Mouse (Mus musculus): Measurements from ENCODE around the gene Gm26741. TPM values are rescaled to one million over a fixed set of nuclear protein-coding genes. Genes with fewer than 3 reads are reported as not detected.

The Gm26741 gene
- polyA plus RNA-seq, 1 experiment from 2014 or later: not detected

- H3K36me3 ChIP-seq (ENCODE audit: insufficient read depth, low read length): no peaks in the 10 kb centered on the region
- no peak overlapping the region for H3K4me2 ChIP-seq (replicated peaks; ENCODE audit: low read depth, low read length)
- ATAC-seq (ENCODE audit: low FRiP score, low TSS enrichment): no peak
- no peak overlapping the region for H3K9ac ChIP-seq (replicated peaks; ENCODE audit: low read length)
- H3K27me3 ChIP-seq (ENCODE audit: insufficient read depth, low read length): no peaks in the 10 kb centered on the region
- H3K9me3 ChIP-seq (ENCODE audit: low read length): no peaks in the 10 kb centered on the region
- peaks cover 9% of the 10 kb centered on the region for H3K4me1 ChIP-seq (ENCODE audit: insufficient read depth, low read length)
- WGBS: 78% methylated on average over 4 of the region's 4 CpGs
- no peak overlapping the region for H3K27ac ChIP-seq (ENCODE audit: low read length)
- no peak overlapping the region for H3K4me3 ChIP-seq (ENCODE audit: low read length)
Observed at GRCm38 (mm10) chr10:52387192-52387591, 28.6 kb downstream of the Gm26741 start.

- Histone ChIP-seq H3K4me3 (ENCODE audit: low read length) (no peak within 1 kb of the TSS), H3K36me3 (ENCODE audit: insufficient read depth, low read length) (no peaks in the 10 kb centered on the region), H3K9me3 (ENCODE audit: low read length) (no peaks in the 10 kb centered on the region), H3K27ac (ENCODE audit: low read length) (no peak within 1 kb of the TSS), H3K4me1 (ENCODE audit: insufficient read depth, low read length) (no peaks in the 10 kb centered on the region), H3K9ac (replicated peaks; ENCODE audit: low read length) (no peak within 1 kb of the TSS), H3K27me3 (ENCODE audit: insufficient read depth, low read length) (no peaks in the 10 kb centered on the region), H3K4me2 (replicated peaks; ENCODE audit: low read depth, low read length) (no peak within 1 kb of the TSS)
- WGBS: 78% methylated on average over 5 of the region's 5 CpGs
- no peak for ATAC-seq (ENCODE audit: low FRiP score, low TSS enrichment)
Observed at GRCm38 (mm10) chr10:52388922-52389430, 30.4 kb downstream of the Gm26741 start, which contains the start of gene Nepn. Gene Nepn, plus strand, starts transcription at chr10:52388972.

GRCm38 (mm10) chr10:52389438-52389837 is 30.9 kb downstream of the Gm26741 start:
- Histone ChIP-seq H3K9ac (replicated peaks; ENCODE audit: low read length) (no peak overlapping the region), H3K4me3 (ENCODE audit: low read length) (no peak overlapping the region), H3K9me3 (ENCODE audit: low read length) (no peaks in the 10 kb centered on the region), H3K4me1 (ENCODE audit: insufficient read depth, low read length) (no peaks in the 10 kb centered on the region), H3K27me3 (ENCODE audit: insufficient read depth, low read length) (no peaks in the 10 kb centered on the region), H3K27ac (ENCODE audit: low read length) (no peak overlapping the region), H3K4me2 (replicated peaks; ENCODE audit: low read depth, low read length) (no peak overlapping the region), H3K36me3 (ENCODE audit: insufficient read depth, low read length) (no peaks in the 10 kb centered on the region)
- no peak for ATAC-seq (ENCODE audit: low FRiP score, low TSS enrichment)
- 65% methylated on average over 3 of the region's 3 CpGs for WGBS

- no peak overlapping the region for H3K4me2 ChIP-seq (replicated peaks; ENCODE audit: low read depth, low read length)
- no peak overlapping the region for H3K4me3 ChIP-seq (ENCODE audit: low read length)
- no peaks in the 10 kb centered on the region for H3K27me3 ChIP-seq (ENCODE audit: insufficient read depth, low read length)
- no peak overlapping the region for H3K9ac ChIP-seq (replicated peaks; ENCODE audit: low read length)
- 79% methylated on average over 2 of the region's 2 CpGs for WGBS
- no peaks in the 10 kb centered on the region for H3K36me3 ChIP-seq (ENCODE audit: insufficient read depth, low read length)
- ATAC-seq (ENCODE audit: low FRiP score, low TSS enrichment): no peak
- no peaks in the 10 kb centered on the region for H3K9me3 ChIP-seq (ENCODE audit: low read length)
- no peaks in the 10 kb centered on the region for H3K4me1 ChIP-seq (ENCODE audit: insufficient read depth, low read length)
- H3K27ac ChIP-seq (ENCODE audit: low read length): no peak overlapping the region
Observed at GRCm38 (mm10) chr10:52391208-52391607, 32.6 kb downstream of the Gm26741 start.

- no peaks in the 10 kb centered on the region for H3K9me3 ChIP-seq (ENCODE audit: low read length)
- no peak overlapping the region for H3K4me2 ChIP-seq (replicated peaks; ENCODE audit: low read depth, low read length)
- H3K9ac ChIP-seq (replicated peaks; ENCODE audit: low read length): no peak overlapping the region
- ATAC-seq (ENCODE audit: low FRiP score, low TSS enrichment): no peak
- H3K27me3 ChIP-seq (ENCODE audit: insufficient read depth, low read length): no peaks in the 10 kb centered on the region
- no peaks in the 10 kb centered on the region for H3K4me1 ChIP-seq (ENCODE audit: insufficient read depth, low read length)
- 90% methylated on average over 3 of the region's 3 CpGs for WGBS
- H3K4me3 ChIP-seq (ENCODE audit: low read length): no peak overlapping the region
- no peaks in the 10 kb centered on the region for H3K36me3 ChIP-seq (ENCODE audit: insufficient read depth, low read length)
- H3K27ac ChIP-seq (ENCODE audit: low read length): no peak overlapping the region
Observed at GRCm38 (mm10) chr10:52396647-52397046, 38.1 kb downstream of the Gm26741 start.

- Histone ChIP-seq H3K9me3 (ENCODE audit: low read length) (no peaks in the 10 kb centered on the region), H3K4me3 (ENCODE audit: low read length) (no peak overlapping the region), H3K27me3 (ENCODE audit: insufficient read depth, low read length) (no peaks in the 10 kb centered on the region), H3K4me1 (ENCODE audit: insufficient read depth, low read length) (no peaks in the 10 kb centered on the region), H3K9ac (replicated peaks; ENCODE audit: low read length) (no peak overlapping the region), H3K36me3 (ENCODE audit: insufficient read depth, low read length) (no peaks in the 10 kb centered on the region), H3K4me2 (replicated peaks; ENCODE audit: low read depth, low read length) (no peak overlapping the region), H3K27ac (ENCODE audit: low read length) (no peak overlapping the region)
- 82% methylated on average over 2 of the region's 2 CpGs for WGBS
- no peak for ATAC-seq (ENCODE audit: low FRiP score, low TSS enrichment)
Observed at GRCm38 (mm10) chr10:52398715-52399114, 40.1 kb downstream of the Gm26741 start.

GRCm38 (mm10) chr10:52399722-52400121 is 41.2 kb downstream of the Gm26741 start:
- H3K9me3 ChIP-seq (ENCODE audit: low read length): no peaks in the 10 kb centered on the region
- no peak for ATAC-seq (ENCODE audit: low FRiP score, low TSS enrichment)
- no peaks in the 10 kb centered on the region for H3K36me3 ChIP-seq (ENCODE audit: insufficient read depth, low read length)
- H3K9ac ChIP-seq (replicated peaks; ENCODE audit: low read length): no peak overlapping the region
- no peak overlapping the region for H3K4me3 ChIP-seq (ENCODE audit: low read length)
- WGBS: 59% methylated on average over 3 of the region's 3 CpGs
- H3K27me3 ChIP-seq (ENCODE audit: insufficient read depth, low read length): no peaks in the 10 kb centered on the region
- H3K4me2 ChIP-seq (replicated peaks; ENCODE audit: low read depth, low read length): no peak overlapping the region
- H3K27ac ChIP-seq (ENCODE audit: low read length): no peak overlapping the region
- H3K4me1 ChIP-seq (ENCODE audit: insufficient read depth, low read length): no peaks in the 10 kb centered on the region

- 91% methylated on average over 13 of the region's 13 CpGs for WGBS
Observed at GRCm38 (mm10) chr10:52405160-52405559, 46.6 kb downstream of the Gm26741 start.

GRCm38 (mm10) chr10:52407526-52407925 is 49.0 kb downstream of the Gm26741 start:
- Histone ChIP-seq H3K27me3 (ENCODE audit: insufficient read depth, low read length) (no peaks in the 10 kb centered on the region), H3K4me2 (replicated peaks; ENCODE audit: low read depth, low read length) (no peak overlapping the region), H3K9me3 (ENCODE audit: low read length) (no peaks in the 10 kb centered on the region), H3K27ac (ENCODE audit: low read length) (peak overlapping the region; percentile 62; the same call in 1 of the 2 replicates), H3K9ac (replicated peaks; ENCODE audit: low read length) (no peak overlapping the region), H3K4me1 (ENCODE audit: insufficient read depth, low read length) (no peaks in the 10 kb centered on the region), H3K36me3 (ENCODE audit: insufficient read depth, low read length) (no peaks in the 10 kb centered on the region), H3K4me3 (ENCODE audit: low read length) (no peak overlapping the region)
- WGBS: 77% methylated on average over 2 of the region's 2 CpGs
- ATAC-seq (ENCODE audit: low FRiP score, low TSS enrichment): no peak

More at GRCm38 (mm10) chr10:52405160-52405559, 46.6 kb downstream of the Gm26741 start:
- no peak overlapping the region for H3K4me2 ChIP-seq (replicated peaks; ENCODE audit: low read depth, low read length)
- H3K27me3 ChIP-seq (ENCODE audit: insufficient read depth, low read length): no peaks in the 10 kb centered on the region
- no peak overlapping the region for H3K4me3 ChIP-seq (ENCODE audit: low read length)
- H3K9me3 ChIP-seq (ENCODE audit: low read length): no peaks in the 10 kb centered on the region
- H3K36me3 ChIP-seq (ENCODE audit: insufficient read depth, low read length): no peaks in the 10 kb centered on the region
- ATAC-seq (ENCODE audit: low FRiP score, low TSS enrichment): no peak
- H3K27ac ChIP-seq (ENCODE audit: low read length): no peak overlapping the region
- H3K9ac ChIP-seq (replicated peaks; ENCODE audit: low read length): no peak overlapping the region
- H3K4me1 ChIP-seq (ENCODE audit: insufficient read depth, low read length): no peaks in the 10 kb centered on the region
